Mouse (Mus musculus): ENCODE measurements around the gene Gm20834. TPM values are rescaled to one million over a fixed set of nuclear protein-coding genes. Genes with fewer than 3 reads are reported as not detected.
"Not testable (repeated sequence)": the region's sequence is repeated elsewhere in the genome, so short reads cannot be mapped to it uniquely, and the experiment has no call there.

Gm20834 gene
- total RNA-seq (2014; fragmentation: Nextera tagmentation) = not detected in 2 replicates
- not detected in 2 replicates for total RNA-seq (2017)
- not detected in 2 replicates for polyA plus RNA-seq (2012)

DNA sequence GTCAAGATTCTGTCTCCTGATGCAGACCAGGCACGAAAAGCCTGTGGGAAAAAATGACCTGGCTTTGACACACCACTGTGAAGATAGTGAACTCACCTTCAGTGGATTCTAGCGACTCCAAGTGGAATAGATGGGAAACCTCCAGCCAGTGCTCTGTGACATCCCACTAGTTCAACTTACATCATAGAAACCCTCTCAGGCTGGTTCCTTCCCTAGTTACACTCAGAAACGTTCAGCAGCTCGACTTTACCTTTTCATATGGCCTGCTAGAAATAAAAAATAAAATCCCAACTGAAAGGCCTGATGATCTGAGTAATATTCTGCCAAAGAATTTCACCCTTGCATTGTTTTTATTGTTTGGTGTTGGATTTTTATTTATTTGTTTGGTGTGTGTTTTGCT lies at the start of gene Gm20834:
Gene Gm20834, minus strand, starts transcription at position 101 of the 400 bp plus-strand sequence.
- not testable (repeated sequence) for H3K36me3 ChIP-seq (replicated peaks); H3K9me3 ChIP-seq (replicated peaks); H3K4me3 ChIP-seq (ENCODE audit: low read depth, low read length); H3K4me1 ChIP-seq (ENCODE audit: insufficient read depth, low read depth, low read length); ATAC-seq (ENCODE audit: extremely low read depth, insufficient number of reproducible peaks, low FRiP score, poor library complexity, severe bottlenecking); DNase-seq (ENCODE audit: low spot score); H3K27me3 ChIP-seq (ENCODE audit: insufficient read depth, low read length)

Other genes starting within 250 kb of the Gm20834 start
- not detected in 2 replicates for gene Gm21310, start 177.4 kb downstream of the Gm20834 start, total RNA-seq (2014; fragmentation: Nextera tagmentation)
- not detected in 2 replicates for gene Gm21310, start 177.4 kb downstream of the Gm20834 start, total RNA-seq (2017)
- not detected in 2 replicates for gene Gm21310, start 177.4 kb downstream of the Gm20834 start, polyA plus RNA-seq (2012)
- gene Gm28510, start 88.1 kb upstream of the Gm20834 start, total RNA-seq (2014; fragmentation: Nextera tagmentation) = not detected in 2 replicates
- gene Gm28510, start 88.1 kb upstream of the Gm20834 start, total RNA-seq (2017) = not detected in 2 replicates
- gene Gm28510, start 88.1 kb upstream of the Gm20834 start, polyA plus RNA-seq (2012) = not detected in 2 replicates
- not detected in 2 replicates for gene Gm20737, start 211.5 kb upstream of the Gm20834 start, total RNA-seq (2014; fragmentation: Nextera tagmentation)
- not detected in 2 replicates for gene Gm20737, start 211.5 kb upstream of the Gm20834 start, total RNA-seq (2017)
- not detected in 2 replicates for gene Gm20737, start 211.5 kb upstream of the Gm20834 start, polyA plus RNA-seq (2012)
- not detected in 2 replicates for gene Gm21775, start 228.9 kb upstream of the Gm20834 start, total RNA-seq (2014; fragmentation: Nextera tagmentation)
- not detected in 2 replicates for gene Gm21775, start 228.9 kb upstream of the Gm20834 start, total RNA-seq (2017)
- gene Gm21775, start 228.9 kb upstream of the Gm20834 start, polyA plus RNA-seq (2012) = not detected in 2 replicates

Data from G1E (cell line).